Mouse (Mus musculus) midbrain, embryonic 16.5 days (tissue): ENCODE measurements at regions not wholly inside any gene's neighbourhood (a gene's known extent, or its start where the extent isn't known, plus 50 kb on each side); places are given as distances from the start of the nearest gene placed in this dataset.

ENCODE experiments used
- ATAC-seq: fragments of 200-750 bp; cut with Nextera tagmentation; 2 replicates; pipeline ENCODE4 v1.8.0; 2017; ENCODE audit warnings: moderate TSS enrichment
- H3K27ac ChIP-seq: fragments of 300-500 bp; sonication (generic); 2 replicates; pipeline ENCODE4 v1.5.1; 2014; ENCODE audit warnings: mild to moderate bottlenecking, low read length, mixed read lengths
- H3K27me3 ChIP-seq: fragments of 300-500 bp; sonication (generic); 2 replicates; pipeline ENCODE4 v1.6.1; 2014; ENCODE audit warnings: low read depth, low read length, mixed read lengths; ENCODE audit not compliant: control insufficient read depth, insufficient read depth
- H3K36me3 ChIP-seq: fragments of 300-500 bp; sonication (generic); 2 replicates; pipeline ENCODE4 v1.6.1; 2014; ENCODE audit warnings: mild to moderate bottlenecking, low read length, moderate library complexity, mixed read lengths; ENCODE audit not compliant: control insufficient read depth, insufficient read depth
- H3K4me1 ChIP-seq: fragments of 300-500 bp; sonication (generic); 2 replicates; pipeline ENCODE4 v1.6.1; 2014; ENCODE audit warnings: mild to moderate bottlenecking, low read length, mixed read lengths; ENCODE audit not compliant: control insufficient read depth, insufficient read depth
- H3K4me2 ChIP-seq: fragments of 300-500 bp; sonication (generic); 2 replicates; pipeline ENCODE4 v1.6.1; 2014; ENCODE audit warnings: mild to moderate bottlenecking, low read length, mixed read lengths
- H3K4me3 ChIP-seq: fragments of 300-500 bp; sonication (generic); 2 replicates; pipeline ENCODE4 v1.5.1; 2014; ENCODE audit warnings: low read depth, mild to moderate bottlenecking, low read length, moderate library complexity, mixed read lengths
- H3K9ac ChIP-seq: fragments of 300-500 bp; sonication (generic); 2 replicates; pipeline ENCODE4 v1.6.1; 2014; ENCODE audit warnings: low read depth, low read length, mixed read lengths
- H3K9me3 ChIP-seq: fragments of 300-500 bp; sonication (generic); replicated peaks from 2 replicates; pipeline ENCODE4 v1.6.1; 2014; ENCODE audit warnings: mild to moderate bottlenecking, low read length, mixed read lengths; ENCODE audit not compliant: control insufficient read depth, poor library complexity, severe bottlenecking
- WGBS: fragments of 180-500 bp; shearing (Covaris S2); extraction: QIAGEN DNeasy Blood & Tissue Kit; methylation state at CpG from one replicate; pipeline ENCODE4 v1.1.7; 2014; 5-methylcytosine and 5-hydroxymethylcytosine counted together

DNA sequence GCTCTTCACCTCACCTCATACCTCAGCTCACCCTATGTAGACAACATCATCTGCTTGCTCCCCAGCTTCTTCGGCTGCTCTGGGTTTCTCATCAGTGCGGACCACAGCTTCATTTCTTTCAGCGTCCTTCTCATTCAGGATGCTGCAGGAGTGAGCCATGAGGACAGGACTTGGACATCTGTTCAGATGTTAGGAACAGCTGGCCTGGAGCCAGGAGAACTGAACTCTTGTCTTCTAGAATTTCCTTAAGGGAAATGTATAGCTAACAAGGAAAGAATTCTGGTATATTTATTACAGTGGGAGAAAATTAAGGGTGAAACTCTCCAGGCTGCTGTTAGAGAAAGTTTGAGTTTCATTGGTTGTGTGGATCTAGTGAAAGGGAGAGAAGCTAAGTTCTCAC, 167.1 kb downstream of the Drd1 start:
- H3K27ac ChIP-seq = no peak overlapping the region
- H3K27me3 ChIP-seq = no peaks in the 10 kb centered on the region
- no peaks in the 10 kb centered on the region for H3K9me3 ChIP-seq
- 96% methylated on average over 3 of the region's 3 CpGs for WGBS
- no peak overlapping the region for H3K4me2 ChIP-seq
- H3K36me3 ChIP-seq = no peaks in the 10 kb centered on the region
- no peak overlapping the region for H3K4me3 ChIP-seq
- H3K4me1 ChIP-seq = no peaks in the 10 kb centered on the region
- no peak overlapping the region for H3K9ac ChIP-seq
- ATAC-seq = no peak

- WGBS = 80% methylated on average over 10 of the region's 10 CpGs
- H3K4me1 ChIP-seq = no peaks in the 10 kb centered on the region
- H3K4me2 ChIP-seq = no peak overlapping the region
- H3K27ac ChIP-seq = no peak overlapping the region
- H3K27me3 ChIP-seq = no peaks in the 10 kb centered on the region
- no peak overlapping the region for H3K4me3 ChIP-seq
- no peaks in the 10 kb centered on the region for H3K9me3 ChIP-seq
- H3K36me3 ChIP-seq = no peaks in the 10 kb centered on the region
- no peak for ATAC-seq
- H3K9ac ChIP-seq = no peak overlapping the region
Observed at GRCm38 (mm10) chr13:53885756-53886155, 169.7 kb downstream of the Drd1 start.

GRCm38 (mm10) chr13:53883206-53883605, 172.3 kb downstream of the Drd1 start:
- WGBS = 85% methylated on average over 6 of the region's 6 CpGs
- H3K36me3 ChIP-seq = no peaks in the 10 kb centered on the region
- no peaks in the 10 kb centered on the region for H3K9me3 ChIP-seq
- no peak overlapping the region for H3K4me2 ChIP-seq
- no peaks in the 10 kb centered on the region for H3K4me1 ChIP-seq
- H3K27ac ChIP-seq = no peak overlapping the region
- no peak overlapping the region for H3K4me3 ChIP-seq
- ATAC-seq = no peak
- no peak overlapping the region for H3K9ac ChIP-seq
- H3K27me3 ChIP-seq = no peaks in the 10 kb centered on the region

GRCm38 (mm10) chr13:53880466-53881250, 174.8 kb downstream of the Drd1 start:
- no peak overlapping the region for H3K9ac ChIP-seq
- 50% methylated on average over 10 of the region's 10 CpGs for WGBS
- no peak overlapping the region for H3K27ac ChIP-seq
- no peaks in the 10 kb centered on the region for H3K4me1 ChIP-seq
- ATAC-seq = no peak; the same call in 1 of the 2 replicates
- H3K4me2 ChIP-seq = no peak overlapping the region
- no peaks in the 10 kb centered on the region for H3K9me3 ChIP-seq
- H3K4me3 ChIP-seq = no peak overlapping the region
- no peaks in the 10 kb centered on the region for H3K27me3 ChIP-seq
- no peaks in the 10 kb centered on the region for H3K36me3 ChIP-seq

DNA sequence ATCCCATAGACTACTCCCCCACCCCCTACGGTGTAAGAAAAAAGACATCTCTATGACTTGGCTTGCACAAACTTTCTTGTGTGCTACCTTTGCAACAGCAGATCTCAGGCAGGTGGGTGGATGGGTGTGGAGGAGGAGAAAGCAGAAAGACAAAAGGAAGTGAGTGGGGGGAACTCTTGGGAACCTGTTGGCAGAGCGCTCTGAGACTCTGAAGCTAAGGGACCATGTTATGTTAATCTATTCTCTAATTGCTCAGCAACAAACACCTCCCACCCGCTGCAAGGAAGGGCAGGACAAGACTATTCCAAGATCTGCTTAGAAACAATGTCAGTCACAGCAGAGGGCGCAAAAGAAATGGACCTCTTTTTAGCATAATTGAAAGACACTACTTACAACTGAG, 180.0 kb downstream of the Drd1 start:
- 74% methylated on average over 4 of the region's 4 CpGs for WGBS
- Histone ChIP-seq H3K36me3 (no peaks in the 10 kb centered on the region), H3K27me3 (no peaks in the 10 kb centered on the region), H3K4me2 (no peak overlapping the region), H3K4me3 (no peak overlapping the region), H3K9ac (no peak overlapping the region), H3K9me3 (peaks cover 4% of the 10 kb centered on the region; the same call in 1 of the 2 replicates), H3K4me1 (no peaks in the 10 kb centered on the region), H3K27ac (no peak overlapping the region)
- ATAC-seq = no peak

GRCm38 (mm10) chr13:53865323-53865722, 190.2 kb downstream of the Drd1 start:
- H3K9me3 ChIP-seq = no peaks in the 10 kb centered on the region
- H3K27ac ChIP-seq = no peak overlapping the region
- no peak overlapping the region for H3K4me2 ChIP-seq
- 85% methylated on average over 5 of the region's 5 CpGs for WGBS
- H3K9ac ChIP-seq = no peak overlapping the region
- no peak for ATAC-seq
- peaks cover 2% of the 10 kb centered on the region; the same call in 1 of the 2 replicates for H3K4me1 ChIP-seq
- no peaks in the 10 kb centered on the region for H3K27me3 ChIP-seq
- H3K4me3 ChIP-seq = no peak overlapping the region
- H3K36me3 ChIP-seq = no peaks in the 10 kb centered on the region

- Histone ChIP-seq H3K9me3 (no peaks in the 10 kb centered on the region), H3K36me3 (no peaks in the 10 kb centered on the region), H3K9ac (no peak overlapping the region), H3K27me3 (no peaks in the 10 kb centered on the region), H3K4me1 (peaks cover 2% of the 10 kb centered on the region; the same call in 1 of the 2 replicates), H3K4me2 (no peak overlapping the region), H3K4me3 (no peak overlapping the region), H3K27ac (0 out of 2 replicates have a peak overlapping the region, but pooled peaks have one; percentile 33)
- 49% methylated on average over 4 of the region's 4 CpGs for WGBS
- no peak for ATAC-seq
Observed at GRCm38 (mm10) chr13:53862336-53862735, 193.2 kb downstream of the Drd1 start.

DNA sequence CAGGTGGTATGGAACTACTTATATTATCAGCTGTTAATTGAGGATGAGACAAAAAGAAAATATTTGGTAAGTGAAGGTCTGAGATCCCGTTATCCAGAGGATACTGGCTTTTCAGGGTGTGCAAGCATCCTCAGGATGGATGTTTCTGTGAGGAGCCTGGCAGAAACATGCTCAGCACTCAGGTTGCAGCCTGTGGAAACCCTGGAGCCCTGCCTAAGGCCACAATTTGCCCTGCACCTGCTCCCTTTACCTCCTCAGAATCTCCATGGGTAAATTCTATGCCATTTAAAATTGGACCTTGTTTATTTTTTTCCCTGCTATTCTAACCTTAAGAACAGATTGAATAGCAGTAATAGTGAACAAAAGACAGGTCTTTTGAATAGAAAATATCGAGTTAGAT, 201.3 kb downstream of the Drd1 start:
- Histone ChIP-seq H3K9ac (no peak overlapping the region), H3K9me3 (no peaks in the 10 kb centered on the region), H3K4me1 (no peaks in the 10 kb centered on the region), H3K27ac (no peak overlapping the region), H3K4me2 (no peak overlapping the region), H3K27me3 (no peaks in the 10 kb centered on the region), H3K4me3 (no peak overlapping the region), H3K36me3 (no peaks in the 10 kb centered on the region)
- ATAC-seq = no peak
- WGBS = 57% methylated on average over 2 of the region's 2 CpGs

DNA sequence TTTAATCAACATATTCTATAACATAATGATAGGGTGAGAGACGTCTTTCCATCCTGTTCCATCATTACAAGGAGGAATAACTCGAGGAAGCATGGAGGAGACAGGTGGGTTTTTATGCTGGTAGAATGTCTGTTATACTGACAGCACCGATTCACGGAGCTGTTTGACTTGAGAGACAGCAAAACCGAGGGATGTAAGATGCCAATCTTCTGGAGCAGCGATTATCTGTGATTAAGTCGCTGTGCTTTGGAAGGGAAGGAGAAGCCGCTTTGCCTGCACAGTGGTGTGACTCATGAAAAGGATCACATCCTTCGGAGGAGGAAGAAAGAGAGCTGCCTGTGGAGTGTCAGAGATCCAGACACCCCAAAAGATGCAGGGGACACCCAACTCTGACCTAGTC, 205.4 kb downstream of the Drd1 start:
- Histone ChIP-seq H3K9ac (no peak overlapping the region), H3K4me2 (no peak overlapping the region), H3K4me3 (no peak overlapping the region), H3K9me3 (no peaks in the 10 kb centered on the region), H3K27ac (no peak overlapping the region), H3K36me3 (no peaks in the 10 kb centered on the region), H3K4me1 (no peaks in the 10 kb centered on the region), H3K27me3 (no peaks in the 10 kb centered on the region)
- 71% methylated on average over 9 of the region's 9 CpGs for WGBS
- ATAC-seq = no peak
